Mouse (Mus musculus) lung, adult 2 months (tissue): ENCODE measurements around the gene Zfp248. TPM values are rescaled to one million over a fixed set of nuclear protein-coding genes. Genes with fewer than 3 reads are reported as not detected.

Source experiments
- DNase-seq: peaks from one replicate; pipeline ENCODE4 v3.0.0; 2022
- H3K4me1 ChIP-seq: fragments of 200-500 bp; 2 replicates; pipeline ENCODE4 v1.6.1; 2011; ENCODE audit warnings: low read length; ENCODE audit not compliant: control insufficient read depth, insufficient read depth
- H3K4me3 ChIP-seq: fragments of 200-500 bp; replicated peaks from 2 replicates; pipeline ENCODE3; 2011; ENCODE audit warnings: low read depth, mild to moderate bottlenecking, control low read depth, low read length; ENCODE audit errors: extremely low read depth
- CTCF ChIP-seq: fragments of 200-500 bp; IDR thresholded peaks from 2 replicates; pipeline ENCODE4 v1.5.1; 2011; ENCODE audit warnings: mild to moderate bottlenecking, low read length, control low read depth; ENCODE audit not compliant: insufficient read depth
- POLR2A ChIP-seq: fragments of 200-500 bp; IDR thresholded peaks from 2 replicates; pipeline ENCODE4 v1.6.1; 2011; ENCODE audit warnings: low read depth, mild to moderate bottlenecking, control low read depth, low read length, borderline replicate concordance; ENCODE audit errors: extremely low read depth
- WGBS: fragments of 180-500 bp; shearing (Covaris S2); methylation state at CpG from one replicate; pipeline ENCODE4 v1.1.7; 2018; 5-methylcytosine and 5-hydroxymethylcytosine counted together
- polyA plus RNA-seq: library from polyadenylated mRNA; depleted of rRNA; stranded (reverse); fragments of >200 nt; gene quantifications from 2 replicates; pipeline ENCODE4 v1.2.3, GENCODE M21; 2012; rRNA removed

Zfp248 gene
- polyA plus RNA-seq, result 0.68 and 1.1 TPM in 2 replicates

- TF ChIP-seq CTCF (peak; percentile 27), POLR2A (peak; percentile 84; the same call in 1 of the 2 replicates)
- H3K4me1 ChIP-seq, result peaks cover 5% of the 10 kb centered on the region; the same call in 1 of the 2 replicates
- DNase-seq, result peak; percentile 80
- WGBS, result under 1% methylated on average over 43 of the region's 43 CpGs
- H3K4me3 ChIP-seq, result peak within 1 kb of the TSS; percentile 82
These were observed at the start of gene Zfp248 for GRCm38 (mm10) chr6:118455042-118455631. TSS of gene Zfp248 (minus strand) at chr6:118455528.

- no peak for DNase-seq
- TF ChIP-seq POLR2A (no peak), CTCF (no peak)
- H3K4me3 ChIP-seq, result no peak overlapping the region
- no peaks in the 10 kb centered on the region for H3K4me1 ChIP-seq
- 81% methylated on average over 7 of the region's 7 CpGs for WGBS
These were observed 43.7 kb upstream of the Zfp248 start for GRCm38 (mm10) chr6:118499010-118499409.

GRCm38 (mm10) chr6:118482125-118482524 is 26.8 kb upstream of the Zfp248 start:
- DNase-seq, result no peak
- no peak for TF ChIP-seq CTCF
- TF ChIP-seq POLR2A, result no peak
- 87% methylated on average over 1 of the region's 1 CpGs for WGBS
- Histone ChIP-seq H3K4me1 (no peaks in the 10 kb centered on the region), H3K4me3 (no peak overlapping the region)

- WGBS, result under 1% methylated on average over 55 of the region's 57 CpGs
- peak; percentile 70; the same call in 1 of the 2 replicates for TF ChIP-seq POLR2A
- TF ChIP-seq CTCF, result no peak
These were observed 23.8 kb upstream of the Zfp248 start, which contains the start of gene Zfp9 for GRCm38 (mm10) chr6:118478957-118479708. TSS of gene Zfp9 (minus strand) at chr6:118479320.

GRCm38 (mm10) chr6:118477875-118478785 is 22.8 kb upstream of the Zfp248 start:
- TF ChIP-seq CTCF (no peak), POLR2A (no peak)
- H3K4me1 ChIP-seq, result no peaks in the 10 kb centered on the region
- 48% methylated on average over 10 of the region's 10 CpGs for WGBS
- H3K4me3 ChIP-seq, result peak overlapping the region; percentile 51
- DNase-seq, result no peak

More at GRCm38 (mm10) chr6:118478957-118479708, 23.8 kb upstream of the Zfp248 start, which contains the start of gene Zfp9:
- no peaks in the 10 kb centered on the region for H3K4me1 ChIP-seq
- DNase-seq, result peak; percentile 68
- peak within 1 kb of the TSS; percentile 80 for H3K4me3 ChIP-seq

- TF ChIP-seq CTCF (no peak), POLR2A (no peak)
- Histone ChIP-seq H3K4me1 (no peaks in the 10 kb centered on the region), H3K4me3 (no peak overlapping the region)
- DNase-seq, result no peak
- WGBS, result 87% methylated on average over 15 of the region's 15 CpGs
These were observed 6.9 kb upstream of the Zfp248 start for GRCm38 (mm10) chr6:118462069-118462705.

GRCm38 (mm10) chr6:118457726-118458125 is 2.4 kb upstream of the Zfp248 start:
- no peak for DNase-seq
- no peak for TF ChIP-seq CTCF
- no peak for TF ChIP-seq POLR2A
- WGBS, result 95% methylated on average over 1 of the region's 1 CpGs
- H3K4me1 ChIP-seq, result peaks cover 5% of the 10 kb centered on the region; the same call in 1 of the 2 replicates
- H3K4me3 ChIP-seq, result no peak overlapping the region

- DNase-seq, result peak; percentile 4
- no peak for TF ChIP-seq CTCF
- TF ChIP-seq POLR2A, result no peak
- peaks cover 5% of the 10 kb centered on the region; the same call in 1 of the 2 replicates for H3K4me1 ChIP-seq
- H3K4me3 ChIP-seq, result peak overlapping the region; percentile 57
- WGBS, result 28% methylated on average over 8 of the region's 8 CpGs
These were observed 876 bp downstream of the Zfp248 start for GRCm38 (mm10) chr6:118454452-118454851.

- DNase-seq, result no peak
- no peak for TF ChIP-seq POLR2A
- no peak for TF ChIP-seq CTCF
- H3K4me1 ChIP-seq, result no peaks in the 10 kb centered on the region
- H3K4me3 ChIP-seq, result no peak overlapping the region
- 84% methylated on average over 4 of the region's 4 CpGs for WGBS
These were observed 23.8 kb downstream of the Zfp248 start for GRCm38 (mm10) chr6:118431502-118431901.
